Mouse (Mus musculus) layer of hippocampus, postnatal 10 days (tissue): ENCODE data around the gene Cd33. TPM values are rescaled to one million over a fixed set of nuclear protein-coding genes. Genes with fewer than 3 reads are reported as not detected.

Source experiments
- DNase-seq, 2 experiments: peaks; one replicate each; pipeline ENCODE4 v3.0.0; 2021; ENCODE audit warnings: low spot score in 2 of 2
- long read RNA-seq: library from polyadenylated mRNA; stranded (forward); transcript quantifications from one replicate; pipeline ENCODE4 v2.0.0, GENCODE M21; 2023
- total RNA-seq, 2 experiments: library from RNA; stranded (reverse); gene quantifications; 2 replicates each; pipeline ENCODE4 v1.2.3; 2021

Gene Cd33
- total RNA-seq: 1 to 10 TPM; 5.5 to 8.4 TPM
- long read RNA-seq, partial matches to known transcripts: 1 of 4 reads
- long read RNA-seq, other reads (novel, unspliced or antisense): 3 of 4 reads

- no peak for DNase-seq
These were observed at the start of gene Cd33 for GRCm38 (mm10) chr7:43544225-43544977. Cd33 (minus strand) TSS chr7:43544428.

DNA sequence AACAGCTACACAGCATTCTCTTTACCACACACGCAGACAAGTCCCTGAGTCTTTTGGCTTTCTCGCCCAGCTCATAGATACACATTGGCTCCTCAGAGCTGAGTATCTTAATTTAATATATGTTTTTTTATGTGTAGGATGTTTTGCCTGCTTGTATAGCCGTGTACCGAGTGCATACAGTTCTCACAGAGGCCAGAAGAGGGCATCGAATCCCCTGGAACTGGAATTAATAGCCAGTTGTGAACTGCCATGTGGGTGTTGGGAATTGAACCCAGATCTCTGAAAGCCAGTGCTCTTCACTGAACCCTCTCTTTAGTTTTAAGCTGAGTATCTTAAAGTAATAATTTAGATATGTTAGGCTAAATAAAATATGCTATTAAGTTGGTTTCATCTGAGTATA, 40.6 kb upstream of the Cd33 start:
- DNase-seq: no peak

DNA sequence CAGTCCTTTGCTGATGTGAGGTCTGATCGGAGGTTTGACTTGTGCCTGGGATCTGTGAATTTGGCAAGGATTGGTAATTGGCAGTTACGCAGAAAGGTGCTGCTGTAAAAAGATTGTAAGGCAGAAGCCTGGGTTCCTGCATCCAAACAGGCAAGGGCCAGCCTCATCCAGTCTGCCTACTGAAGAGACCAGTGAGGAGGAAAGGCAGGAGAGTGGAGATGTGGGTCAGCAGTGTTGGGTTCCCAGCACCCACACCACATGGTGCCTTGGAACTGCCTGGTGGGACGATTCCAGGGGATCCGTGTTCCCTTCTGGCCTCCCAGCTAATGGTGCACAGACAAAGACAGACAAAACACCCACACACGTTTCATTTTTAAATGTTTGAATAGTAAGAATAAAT, 36.3 kb upstream of the Cd33 start:
- peak; percentile 24 to 36 for DNase-seq

DNA sequence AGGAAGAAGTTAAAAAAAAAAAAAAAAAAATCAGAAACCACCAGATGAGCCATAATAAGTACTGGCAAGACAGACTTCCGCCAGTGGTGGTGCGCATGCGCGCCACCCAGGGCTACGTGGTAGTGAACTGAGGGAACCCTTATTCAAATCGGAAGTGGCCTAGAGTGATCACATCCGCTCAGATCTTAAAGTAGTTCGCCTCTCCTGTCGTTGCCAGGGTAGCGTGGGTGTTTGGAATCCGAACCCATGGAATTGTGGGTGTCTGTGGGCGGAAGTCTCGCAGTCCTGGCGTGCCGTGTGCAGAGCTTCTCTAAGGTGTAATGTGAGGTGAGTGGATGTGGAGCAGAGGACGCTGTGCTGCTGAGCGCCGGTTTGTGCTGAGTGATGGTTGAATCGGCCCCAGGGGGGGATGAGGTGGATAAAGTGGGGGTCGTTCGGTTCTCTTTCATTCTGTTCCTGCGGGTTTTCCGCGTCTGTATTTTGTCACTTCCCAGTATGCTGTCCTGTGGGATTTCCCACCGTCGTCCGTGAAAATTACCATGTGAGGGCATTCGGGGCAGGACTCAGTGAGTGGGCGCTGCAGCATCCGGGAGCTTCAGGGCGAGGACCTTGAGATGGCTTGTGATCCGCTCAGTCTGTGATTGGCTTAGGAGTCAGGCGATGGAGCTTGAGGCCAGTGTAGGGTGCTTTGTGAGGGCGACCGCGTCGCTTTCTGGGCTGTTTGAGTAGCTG, 35.4 kb upstream of the Cd33 start, which contains the start of gene Zfp719:
Gene Zfp719, plus strand, starts transcription at position 171 of the 732 bp plus-strand sequence.
- DNase-seq: peak; percentile 83 to 88

DNA sequence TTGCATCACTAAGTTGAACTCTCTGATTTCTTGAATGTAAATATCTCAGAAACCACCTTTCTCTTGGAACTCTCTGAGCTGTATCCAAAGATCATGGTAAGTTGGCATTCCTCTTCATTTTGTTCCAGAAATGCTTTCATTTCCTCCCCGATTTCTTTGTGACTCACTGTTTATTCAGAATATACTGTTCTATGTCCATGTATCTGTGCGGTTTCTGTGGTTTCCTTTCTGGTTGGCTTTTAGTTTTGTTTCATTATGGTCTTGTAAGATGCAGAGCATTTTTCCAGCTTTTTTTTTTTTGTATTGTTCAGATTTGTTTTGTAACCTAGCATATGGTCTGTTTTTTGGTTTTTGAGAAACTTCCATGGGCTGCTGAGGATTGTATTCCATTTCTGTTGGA, 27.0 kb upstream of the Cd33 start:
- no peak for DNase-seq

- DNase-seq: no peak
These were observed 19.1 kb upstream of the Cd33 start for GRCm38 (mm10) chr7:43563300-43563699.

GRCm38 (mm10) chr7:43562651-43563070, 18.4 kb upstream of the Cd33 start:
- DNase-seq: no peak

DNA sequence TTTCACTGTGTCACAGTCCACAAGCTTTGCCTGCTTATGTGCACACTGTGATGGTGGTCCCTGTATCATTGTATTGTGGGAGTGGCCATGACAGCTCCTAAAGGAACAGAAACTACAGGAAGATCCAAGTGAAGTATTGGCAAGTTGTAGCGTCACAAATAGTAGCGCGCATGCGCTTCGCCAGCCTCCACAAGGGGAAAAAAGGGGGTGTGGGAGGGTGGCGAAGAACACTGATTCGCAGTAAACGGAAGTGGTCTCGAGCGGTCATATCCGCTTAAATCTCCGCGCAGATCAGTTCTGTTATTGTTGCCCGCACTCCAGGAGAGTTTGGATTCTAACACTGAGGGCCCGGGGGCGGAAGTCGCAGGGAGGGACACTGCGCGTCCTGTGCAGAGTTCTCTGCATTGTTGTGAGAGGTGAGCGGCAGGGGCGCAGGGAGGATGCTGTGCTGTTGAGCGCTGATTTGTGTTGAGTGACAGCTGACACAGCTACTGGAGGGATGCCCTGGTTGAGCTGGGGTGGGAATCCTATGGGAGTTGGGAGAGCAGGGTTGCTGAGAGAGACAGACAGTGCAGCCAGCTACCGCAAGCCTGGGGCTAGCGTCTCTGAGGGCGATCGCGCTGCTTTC, 17.9 kb upstream of the Cd33 start, which contains the start of gene Zfp658:
Gene Zfp658, plus strand, starts transcription at position 251 of the 628 bp plus-strand sequence.
- DNase-seq: peak; percentile 83 to 89

DNA sequence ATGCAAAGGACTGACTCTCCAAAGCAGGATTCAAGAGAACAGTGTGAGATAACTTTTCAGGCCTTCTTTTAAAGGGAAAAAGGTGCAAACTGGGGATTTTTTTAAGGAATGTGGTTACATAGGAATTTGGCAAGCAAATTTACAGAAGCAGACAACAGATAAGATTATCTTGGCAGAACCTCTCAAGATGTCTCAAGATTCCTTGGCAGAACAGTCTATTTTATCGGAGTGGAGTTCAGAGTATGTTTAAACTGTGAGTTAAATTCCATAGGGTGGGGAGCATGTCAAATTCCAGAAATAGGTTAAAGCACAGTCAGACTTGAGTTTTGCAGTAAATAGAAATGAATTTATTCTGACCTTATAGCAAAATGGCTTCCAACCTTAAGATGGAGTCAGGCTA, 12.7 kb upstream of the Cd33 start:
- DNase-seq: no peak

- no peak for DNase-seq
These were observed 11.1 kb upstream of the Cd33 start for GRCm38 (mm10) chr7:43555351-43555750.

GRCm38 (mm10) chr7:43554550-43554949, 10.3 kb upstream of the Cd33 start:
- DNase-seq: no peak

DNA sequence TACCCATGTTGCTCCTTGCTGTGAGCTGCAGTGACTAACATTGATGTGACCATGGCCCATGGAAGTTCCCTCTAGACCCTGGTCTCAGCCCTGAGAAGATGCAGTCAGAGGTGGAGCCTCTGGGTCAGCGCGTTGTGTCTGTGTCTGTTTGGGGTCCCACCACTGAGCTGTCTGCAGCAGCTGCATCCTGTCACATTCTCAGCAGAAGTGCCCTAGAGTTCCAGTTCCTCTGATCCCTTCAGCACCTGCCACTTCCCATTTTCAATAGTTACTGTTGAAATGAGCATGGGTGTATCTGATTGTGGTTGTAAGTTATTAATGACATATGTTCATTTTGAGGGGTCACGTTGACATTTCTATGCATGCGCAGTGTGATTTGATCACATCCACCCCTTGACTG, 8.9 kb upstream of the Cd33 start:
- DNase-seq: no peak

DNA sequence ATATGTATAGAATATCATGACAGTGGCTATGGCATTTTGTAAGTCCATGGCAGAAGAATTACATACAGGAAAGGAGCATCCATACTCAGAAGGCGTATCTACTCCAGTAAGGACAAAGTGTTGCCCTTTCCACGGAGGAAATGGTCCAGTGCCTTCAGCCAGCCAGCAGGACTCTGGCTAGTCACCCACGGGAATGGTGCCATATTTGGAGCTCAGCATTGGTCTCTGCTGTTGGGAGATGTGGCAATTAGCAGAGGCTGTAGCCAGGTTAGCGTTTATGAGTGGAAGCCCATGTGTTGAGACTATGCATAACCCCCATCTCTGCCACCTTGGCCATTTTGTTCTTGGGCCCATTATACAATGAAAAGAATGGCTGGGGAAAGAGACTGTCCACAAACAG, 4.0 kb upstream of the Cd33 start:
- no peak for DNase-seq

GRCm38 (mm10) chr7:43547666-43548065, 3.4 kb upstream of the Cd33 start:
- DNase-seq: peak; percentile 29 to 32

DNA sequence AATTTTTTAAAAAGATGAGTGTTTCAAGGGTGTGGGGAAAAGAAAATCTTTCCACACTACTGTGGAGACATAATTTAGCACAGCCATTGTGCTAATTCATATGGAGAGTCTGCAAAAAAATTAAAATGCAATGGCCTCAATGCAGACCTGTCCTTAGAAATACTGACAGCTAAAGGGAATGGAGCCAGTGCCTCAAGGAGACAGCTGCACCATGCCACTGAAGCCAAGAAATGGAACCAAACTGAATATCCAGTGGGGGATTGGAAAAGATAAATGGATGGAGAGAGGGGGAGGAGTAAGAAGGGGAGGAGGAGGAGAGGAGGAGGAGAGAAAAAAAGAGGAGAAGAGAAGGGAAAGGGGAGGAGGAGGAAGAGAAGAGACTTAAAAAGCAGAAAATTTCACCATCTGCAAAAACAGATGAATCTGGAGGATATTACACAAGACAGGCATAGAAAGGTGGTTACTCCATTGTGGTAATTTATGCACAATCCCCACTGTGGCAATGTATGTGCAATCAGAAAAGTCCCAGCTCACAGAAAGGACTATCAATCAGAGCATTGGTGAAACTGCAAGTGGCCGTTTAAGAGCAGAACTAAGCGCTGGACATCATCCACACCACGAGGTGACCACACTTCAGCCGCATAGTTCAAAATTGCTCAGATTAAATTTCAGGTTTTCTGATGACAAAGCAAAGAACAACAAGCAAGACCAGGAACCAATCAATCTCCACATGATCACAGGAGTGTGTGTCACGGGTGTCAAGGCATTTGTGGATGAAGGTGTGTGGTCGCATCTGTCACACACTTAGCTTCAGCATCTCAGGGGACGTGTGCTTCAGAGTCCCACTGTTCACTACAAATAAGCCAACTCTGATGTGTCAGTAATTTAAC, 1.7 kb upstream of the Cd33 start:
- DNase-seq: no peak

- DNase-seq: no peak
These were observed 5.7 kb downstream of the Cd33 start for GRCm38 (mm10) chr7:43538524-43538923.

DNA sequence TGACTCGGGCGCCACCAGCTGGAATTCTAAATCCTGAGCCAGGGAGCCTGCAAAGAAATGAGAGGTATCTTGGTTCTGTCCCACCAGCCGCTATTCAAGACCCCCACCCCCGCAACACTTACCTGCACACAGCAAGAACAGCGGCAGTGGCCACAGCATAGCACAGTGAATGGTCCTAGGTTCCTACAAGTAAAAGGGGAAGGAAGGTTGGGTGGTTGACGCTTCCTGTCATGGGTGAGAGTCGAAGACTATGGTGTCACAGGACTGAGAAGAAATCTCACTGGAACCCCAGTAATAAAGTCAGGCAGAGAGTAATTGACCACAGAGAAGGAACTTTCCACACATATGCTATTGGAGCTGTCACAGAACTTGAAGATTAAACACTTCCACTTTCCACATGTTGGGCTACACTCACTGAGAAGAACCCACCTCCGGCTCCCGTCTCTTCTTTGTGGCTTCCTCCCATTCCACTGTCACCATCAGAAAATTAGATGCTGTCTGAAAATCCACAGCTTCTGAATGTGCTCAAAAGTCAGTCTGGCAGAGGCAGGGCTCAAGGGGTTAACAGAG, 11.2 kb downstream of the Cd33 start:
- no peak for DNase-seq

GRCm38 (mm10) chr7:43530216-43530785, 13.9 kb downstream of the Cd33 start:
- no peak for DNase-seq

DNA sequence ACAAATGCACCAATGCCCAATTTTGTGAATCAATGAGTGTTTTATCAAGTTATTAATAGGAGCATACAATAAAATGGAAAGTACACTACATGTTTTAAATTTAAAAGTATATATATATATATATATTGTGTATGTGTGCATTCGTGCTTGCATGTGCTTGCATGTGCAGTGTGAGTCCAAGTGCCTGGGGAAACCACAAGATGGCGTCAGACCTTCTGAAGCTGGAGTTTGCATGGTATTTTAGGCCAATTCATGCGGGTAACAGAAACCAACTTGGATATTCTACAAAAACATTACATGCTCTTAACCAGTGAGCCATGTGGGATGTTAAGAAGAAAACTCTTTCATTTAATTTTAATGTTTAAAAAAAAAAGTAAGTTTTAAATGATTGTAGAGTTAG, 18.9 kb downstream of the Cd33 start:
- DNase-seq: no peak

DNA sequence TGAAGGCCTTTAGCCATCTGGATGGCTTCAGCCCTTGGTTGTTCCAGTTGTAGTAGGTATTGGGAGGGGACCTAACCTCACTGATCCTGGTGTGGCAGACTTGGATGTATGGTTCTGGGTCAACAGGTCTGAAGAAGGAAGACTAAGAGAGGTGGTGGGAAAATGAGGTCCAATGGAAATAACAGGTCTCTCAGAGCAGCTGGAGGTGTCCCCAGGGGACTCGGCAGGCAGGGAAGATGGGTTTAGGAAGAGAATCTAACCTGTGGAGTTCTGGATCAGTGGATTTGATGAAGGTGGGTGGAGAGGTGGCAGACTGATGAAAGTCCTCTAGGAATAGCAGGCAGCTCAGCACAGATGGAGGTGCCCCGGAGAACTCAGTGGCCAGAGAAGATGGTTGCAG, 21.5 kb downstream of the Cd33 start:
- DNase-seq: no peak
